Mouse (Mus musculus): ENCODE data around the gene Myct1.

DNA sequence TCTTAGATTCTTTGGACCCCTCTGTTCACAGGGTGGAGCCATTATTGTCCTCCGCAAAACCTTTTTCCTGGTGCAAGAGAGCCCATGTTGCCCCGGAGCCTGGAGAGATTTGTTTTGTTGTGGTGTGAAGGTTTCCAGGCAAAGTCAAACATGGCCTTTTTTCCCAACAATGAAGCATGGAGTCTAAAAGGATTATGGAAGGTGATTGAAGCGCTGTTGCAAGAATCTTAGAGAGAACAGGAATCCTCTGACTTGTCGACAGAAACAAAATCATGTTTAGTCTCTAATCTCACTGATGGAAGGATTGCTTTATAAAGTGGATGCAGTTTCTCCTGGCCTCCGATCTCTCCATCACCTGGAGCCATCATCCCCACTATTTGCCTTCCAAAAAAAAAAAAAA is 42.2 kb upstream of the Myct1 start, which contains the start of gene Syne1:
- TF ChIP-seq GATA1 (IDR thresholded peaks at IDR 0.05; ENCODE audit: borderline replicate concordance, low read length) (no peak), FLI1 (IDR thresholded peaks at IDR 0.05; ENCODE audit: low read length) (no peak)
